Mouse (Mus musculus) thymus, postnatal 36 days (tissue): ENCODE results near the gene Nf1.
A peak's percentile ranks its signal among the peaks of the same experiment; 100 is the strongest.

Source experiments
- DNase-seq, 2 experiments: peaks; one replicate each; pipeline ENCODE4 v3.0.0; 2022; ENCODE audit warnings: mixed read lengths in 2 of 2

Gene Nf1

DNA sequence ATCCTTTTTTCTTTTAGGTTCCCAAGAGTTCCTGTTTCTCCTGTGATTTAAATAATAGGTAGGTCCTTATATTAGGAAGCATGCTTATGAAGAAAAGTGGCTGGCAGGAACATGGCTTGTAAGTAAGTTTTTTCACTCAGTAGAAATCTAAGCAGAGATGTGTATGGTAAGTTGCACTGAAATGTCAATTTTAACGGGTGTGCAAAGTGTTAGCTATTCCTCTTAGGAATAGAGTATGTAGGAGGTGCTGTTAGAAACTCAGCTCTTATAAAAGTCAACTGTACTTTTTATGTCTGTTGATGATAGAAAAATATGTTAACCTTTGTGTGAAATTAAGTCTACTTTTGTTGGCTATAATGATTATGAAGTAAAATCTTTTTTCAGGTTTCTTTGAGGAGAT, 128.6 kb downstream of the Nf1 start:
- DNase-seq, result no peak

GRCm38 (mm10) chr11:79483392-79483791, 143.9 kb downstream of the Nf1 start:
- no peak for DNase-seq

DNA sequence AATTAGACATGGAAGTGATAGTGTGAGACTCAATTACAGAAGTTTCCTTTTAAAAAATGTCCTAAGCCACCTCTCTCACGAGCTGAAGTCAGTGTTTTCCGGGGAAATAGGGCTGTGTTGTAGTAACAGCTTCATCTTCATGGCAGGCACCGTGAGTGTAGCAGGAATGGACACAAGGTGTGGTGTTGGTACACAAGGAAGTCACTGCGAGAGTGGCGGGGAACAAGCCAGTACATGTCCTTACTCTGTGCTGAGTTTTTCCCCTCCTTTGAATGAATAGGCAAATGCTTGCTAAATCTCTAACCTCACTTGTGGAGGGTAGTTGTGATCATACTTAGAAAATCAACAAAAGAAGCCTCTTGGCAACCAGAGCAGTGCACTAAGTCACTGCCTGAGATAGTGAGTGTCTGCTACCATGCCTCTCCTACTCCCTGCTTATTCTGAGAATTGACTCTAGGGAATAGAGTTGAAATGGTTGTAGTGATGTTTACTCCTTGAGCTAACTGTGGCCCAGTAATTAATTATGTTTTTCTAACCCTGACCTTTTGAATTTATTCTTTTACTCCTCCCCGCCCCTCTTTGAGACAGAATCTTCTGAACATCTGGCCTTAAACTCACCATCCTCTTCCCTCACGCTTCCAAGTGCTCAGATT, 144.5 kb downstream of the Nf1 start:
- DNase-seq, result no peak

- DNase-seq, result no peak
These were observed 145.2 kb downstream of the Nf1 start for GRCm38 (mm10) chr11:79484721-79485120.

DNA sequence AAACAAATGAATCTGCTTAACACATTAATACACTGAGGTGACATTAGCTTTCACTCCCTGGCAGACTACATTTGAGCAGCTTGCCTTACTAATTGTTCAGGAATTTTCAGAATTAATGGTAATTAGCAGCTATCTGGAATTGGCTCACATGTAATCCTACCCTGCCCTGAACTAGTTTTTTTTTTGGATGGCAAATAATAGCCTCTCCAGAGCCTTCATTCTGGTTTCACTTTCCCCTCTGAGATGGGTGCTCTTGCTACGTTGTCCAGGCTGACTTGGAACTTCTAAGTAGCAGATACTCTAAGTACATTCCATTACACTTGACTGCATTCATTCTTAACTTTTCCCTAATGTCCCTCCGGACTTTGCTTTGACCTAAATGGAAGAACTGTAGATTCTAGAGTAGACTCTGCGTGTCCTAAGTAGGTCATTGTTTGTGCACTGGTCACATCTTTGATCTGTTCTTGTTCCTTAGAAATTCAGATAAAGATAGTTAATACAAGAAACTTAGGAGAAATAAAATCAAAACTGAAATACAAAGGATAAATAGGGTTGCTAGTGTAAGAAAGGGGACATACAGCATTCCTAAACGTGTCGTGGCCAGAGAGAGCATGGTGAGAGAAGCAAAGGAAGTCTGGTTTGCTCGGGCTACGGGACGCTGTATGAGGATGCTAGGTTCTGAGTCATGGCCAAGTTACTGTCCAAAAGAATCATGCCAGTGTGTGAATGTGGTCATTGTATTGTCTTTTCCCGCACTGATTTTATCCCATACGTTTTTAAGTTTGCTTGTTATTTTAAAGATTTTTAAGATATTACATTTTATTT, 155.7 kb downstream of the Nf1 start:
- DNase-seq, result no peak

GRCm38 (mm10) chr11:79502917-79503316, 163.4 kb downstream of the Nf1 start:
- no peak for DNase-seq

- DNase-seq, result no peak
These were observed 164.4 kb downstream of the Nf1 start, which contains the start of gene Omg for GRCm38 (mm10) chr11:79503845-79504244. TSS of gene Omg (minus strand) at chr11:79504084.

GRCm38 (mm10) chr11:79504506-79504905, 165.0 kb downstream of the Nf1 start:
- DNase-seq, result no peak

- DNase-seq, result no peak
These were observed 172.5 kb downstream of the Nf1 start for GRCm38 (mm10) chr11:79511970-79512369.

DNA sequence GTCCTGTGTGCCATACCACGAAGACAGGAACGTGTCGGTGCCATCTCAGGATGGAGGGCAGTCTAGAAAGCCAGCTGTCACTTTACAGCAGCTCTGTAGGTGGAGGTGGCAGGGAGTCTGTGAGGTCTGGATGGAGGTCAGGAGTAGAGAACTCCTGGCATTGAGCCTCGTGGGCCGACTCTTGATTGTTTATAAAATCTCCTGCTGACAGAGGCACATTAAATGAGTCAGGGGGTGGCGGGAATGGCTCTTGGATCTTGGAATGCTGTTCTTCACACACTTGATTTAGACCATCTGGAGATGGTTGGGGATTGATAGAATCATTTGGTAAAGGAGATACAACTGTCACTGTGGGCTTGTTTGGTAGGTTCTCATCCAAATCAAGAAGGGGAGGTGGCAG, 175.8 kb downstream of the Nf1 start:
- no peak for DNase-seq

DNA sequence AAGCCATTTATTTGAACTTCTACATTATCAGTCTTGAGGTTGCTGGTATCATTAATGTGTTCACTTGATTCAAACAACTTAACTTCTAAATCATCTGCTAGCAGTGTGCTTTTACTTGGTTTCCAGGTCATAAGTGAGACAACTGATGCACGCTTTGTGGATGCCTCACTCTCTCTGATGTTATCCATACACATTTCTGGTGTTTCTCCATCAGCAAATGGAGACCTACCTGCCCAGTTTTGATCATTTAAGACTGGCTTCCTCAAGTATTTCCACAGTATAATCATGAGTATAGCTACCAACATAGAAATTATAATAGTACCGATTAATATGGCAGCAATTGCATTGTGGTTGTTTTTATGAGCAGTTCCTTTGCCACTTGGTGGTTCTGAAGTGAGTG, 176.3 kb downstream of the Nf1 start:
- no peak for DNase-seq

GRCm38 (mm10) chr11:79519299-79519698, 179.8 kb downstream of the Nf1 start:
- DNase-seq, result no peak

- DNase-seq, result no peak
These were observed 180.4 kb downstream of the Nf1 start for GRCm38 (mm10) chr11:79519878-79520291.

GRCm38 (mm10) chr11:79520772-79521171, 181.3 kb downstream of the Nf1 start:
- DNase-seq, result no peak

DNA sequence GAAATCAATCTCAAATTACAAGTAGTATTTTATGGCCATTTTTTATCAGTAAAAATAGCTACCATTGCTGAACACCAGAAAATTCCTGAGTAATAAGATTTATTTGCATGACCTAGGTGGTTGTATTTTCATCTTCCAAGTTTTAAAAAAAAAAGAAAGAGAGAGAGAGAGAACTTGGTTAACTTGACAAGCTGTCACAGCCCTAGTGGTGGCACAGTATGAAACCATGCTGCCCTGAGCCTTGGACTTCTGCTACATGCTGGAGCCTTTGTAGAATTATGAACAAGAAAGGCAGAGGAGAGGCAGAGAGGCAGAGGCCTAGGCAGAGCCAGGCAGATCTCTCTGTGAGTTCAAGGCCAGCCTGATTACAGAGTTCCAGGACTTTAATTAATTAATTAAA, 182.4 kb downstream of the Nf1 start:
- DNase-seq, result no peak

GRCm38 (mm10) chr11:79522944-79523343, 183.5 kb downstream of the Nf1 start:
- DNase-seq, result no peak

DNA sequence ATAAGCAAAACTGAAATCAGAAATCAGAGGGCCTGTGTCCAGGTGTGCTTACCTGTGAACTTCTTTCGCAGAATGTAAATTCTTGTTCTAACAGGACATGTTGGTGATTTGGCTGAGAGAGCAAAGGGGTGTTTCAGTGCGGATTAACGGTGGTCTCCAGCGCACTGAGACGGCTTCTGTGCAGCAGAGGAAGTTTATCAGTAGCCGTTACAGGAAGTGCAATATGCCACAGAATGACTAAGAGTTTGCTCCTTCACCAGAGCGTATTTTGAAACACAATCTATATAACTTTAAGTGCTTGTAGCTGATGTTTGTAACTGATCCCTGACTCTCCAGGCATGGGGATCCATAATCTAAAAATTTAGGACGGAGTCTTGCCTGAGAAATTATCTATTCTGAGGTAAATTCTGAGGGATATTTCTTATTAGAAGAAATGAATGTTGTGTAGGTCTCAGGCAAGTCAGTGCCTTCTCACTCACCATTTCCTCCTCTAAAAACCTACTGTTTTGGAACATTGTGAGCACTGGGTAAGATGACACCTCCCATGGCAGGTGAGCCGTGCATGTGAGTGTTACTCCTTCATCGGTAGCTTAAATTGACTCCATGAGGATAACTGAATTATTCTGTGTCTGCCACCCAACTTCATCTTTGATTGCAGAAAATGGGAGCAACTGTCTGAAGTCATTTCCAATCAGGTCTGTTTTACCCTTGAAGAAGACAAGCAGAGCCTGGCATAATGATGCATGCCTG, 184.2 kb downstream of the Nf1 start, which contains the start of gene Evi2b:
Gene Evi2b (minus strand): TSS at position 203 of the 750 bp plus-strand sequence.
- peak; percentile 51 to 58 for DNase-seq

DNA sequence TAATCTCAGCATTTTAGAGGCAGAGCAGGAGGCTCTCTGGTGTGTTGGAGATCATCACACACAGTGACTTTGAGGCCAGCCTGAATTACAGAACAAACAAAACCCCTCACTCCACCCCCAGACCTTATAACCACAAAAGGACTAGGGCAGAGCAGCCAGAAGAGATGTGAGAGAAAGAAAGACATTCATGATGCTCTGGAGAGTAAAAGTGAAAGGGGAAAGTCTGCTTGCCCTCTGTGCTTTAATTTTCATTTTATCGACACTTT, 184.8 kb downstream of the Nf1 start:
- DNase-seq, result no peak

- DNase-seq, result no peak
These were observed 187.1 kb downstream of the Nf1 start for GRCm38 (mm10) chr11:79526549-79526948.

GRCm38 (mm10) chr11:79527015-79527738, 187.7 kb downstream of the Nf1 start:
- no peak for DNase-seq

DNA sequence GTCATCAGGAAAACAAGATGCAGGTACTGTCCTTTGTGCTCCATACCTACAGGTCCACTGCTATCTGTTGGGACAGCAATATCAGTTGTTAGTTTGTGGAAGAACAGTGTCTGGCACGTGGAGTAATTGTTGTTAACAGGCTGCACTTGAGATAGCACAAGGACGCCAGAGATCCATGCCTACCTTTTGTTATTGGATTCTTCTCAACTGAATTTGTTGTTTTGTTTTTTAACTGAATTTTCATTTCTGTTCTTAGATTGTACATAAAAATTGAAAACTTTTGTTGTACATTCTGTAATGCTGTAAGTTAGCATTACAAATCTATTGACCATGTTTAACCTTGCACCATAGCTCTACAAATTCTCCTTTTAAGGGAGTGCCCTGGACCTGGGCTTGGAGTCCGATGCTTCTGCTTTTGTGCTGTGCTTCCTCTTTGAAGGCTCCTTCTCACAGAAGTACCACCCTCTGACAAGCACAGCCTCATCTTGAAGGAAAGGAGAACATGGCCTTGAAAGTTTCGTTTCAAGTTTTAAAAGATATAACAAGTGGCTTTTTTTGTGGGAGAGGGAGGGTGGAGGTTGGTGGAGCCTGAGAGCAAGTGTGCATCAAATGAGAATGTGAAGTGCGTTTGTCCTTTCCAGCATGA, 188.4 kb downstream of the Nf1 start:
- no peak for DNase-seq

DNA sequence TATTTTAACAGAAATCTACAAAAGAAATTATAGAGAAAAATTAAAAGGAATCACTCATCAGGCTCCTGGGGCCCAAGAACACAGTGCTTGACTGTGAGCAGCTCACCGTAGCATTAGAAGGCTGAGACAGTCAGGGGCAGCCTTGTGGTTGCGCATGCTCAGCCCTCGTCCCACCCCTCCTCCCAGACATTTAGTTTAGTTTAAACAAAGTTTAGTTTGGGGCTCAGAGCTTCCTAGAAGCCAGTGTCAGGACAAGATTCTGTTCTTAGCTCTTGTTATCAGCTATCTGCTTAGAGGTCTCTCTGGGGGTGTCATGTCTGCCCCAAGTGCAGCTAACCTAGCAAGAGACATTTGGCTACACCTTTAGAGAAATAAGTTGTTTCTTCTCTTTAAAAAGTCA, 189.1 kb downstream of the Nf1 start:
- no peak for DNase-seq

DNA sequence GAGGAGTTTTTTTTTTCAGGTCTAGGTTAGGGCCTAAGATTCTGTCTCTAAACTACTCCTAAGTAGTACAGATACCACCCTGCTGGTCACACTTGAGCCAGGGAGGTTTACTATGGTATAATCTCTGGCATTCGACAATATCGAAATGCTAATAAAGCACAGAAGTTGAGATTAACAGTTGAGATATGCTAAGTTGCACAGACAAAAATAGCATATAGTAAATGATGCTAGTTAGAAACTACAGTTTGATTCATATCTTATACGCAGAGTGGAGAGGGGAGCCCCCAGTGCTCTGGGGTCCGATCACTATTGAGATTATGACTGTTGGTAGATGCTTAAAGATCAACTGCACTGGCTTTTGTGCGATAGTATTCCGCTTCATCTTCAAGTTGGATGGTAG, 189.7 kb downstream of the Nf1 start:
- DNase-seq, result no peak
